ENCODE assay signal across 15 mouse cellular contexts in genomic region chr17:12048695-12049490, GRCm38 (mm10).
DNase-seq lines count a peak whose midpoint lies in the region; ATAC-seq and TF ChIP-seq lines count a peak whose summit lies in the region.
"Had no signal": no experiment of that assay in that cellular context is flagged by ENCODE, and none has a peak within 500 bp of the region (broad histone marks: within the 10 kb centered on the region; RNA-seq: fewer than 3 reads in every experiment).

No protein-coding gene starts in this region.

- peaks cover 7% of the 10 kb centered on the region for H3K4me1 ChIP-seq in embryonic facial prominence, embryonic 14.5 days (ENCODE audit: control insufficient read depth, insufficient read depth, low read length)
- peaks cover 22% of the 10 kb centered on the region for H3K4me1 ChIP-seq in embryonic facial prominence, embryonic 10.5 days
- H3K4me1 ChIP-seq in liver, embryonic 16.5 days (ENCODE audit: control insufficient read depth, low read depth, low read length), result no peaks in the 10 kb centered on the region; the same call in 1 of the 2 replicates
- no peaks in the 10 kb centered on the region for H3K4me1 ChIP-seq in liver, postnatal 0 days (ENCODE audit: insufficient read depth)
- H3K4me1 ChIP-seq in hindbrain, embryonic 16.5 days (ENCODE audit: control insufficient read depth, insufficient read depth, low read depth, low read length), result peaks cover 4% of the 10 kb centered on the region

- 67% methylated on average over 9 of the region's 9 CpGs for WGBS in embryonic facial prominence, embryonic 14.5 days
- 76% methylated on average over 9 of the region's 9 CpGs for WGBS in embryonic facial prominence, embryonic 10.5 days
- WGBS in liver, embryonic 16.5 days (ENCODE audit: insufficient replicate concordance), result 57% methylated on average over 9 of the region's 9 CpGs
- WGBS in liver, postnatal 0 days (ENCODE audit: insufficient replicate concordance), result 67% methylated on average over 9 of the region's 9 CpGs
- WGBS in hindbrain, embryonic 16.5 days, result 65% methylated on average over 9 of the region's 9 CpGs

- TF ChIP-seq EP300 in liver, postnatal 0 days (IDR thresholded peaks at IDR 0.05; ENCODE audit: low read depth), result no peak

- H3K36me3 ChIP-seq in embryonic facial prominence, embryonic 14.5 days (ENCODE audit: control insufficient read depth, insufficient read depth, low read length), result no peaks in the 10 kb centered on the region
- no peaks in the 10 kb centered on the region for H3K36me3 ChIP-seq in embryonic facial prominence, embryonic 10.5 days (replicated peaks)
- no peaks in the 10 kb centered on the region for H3K36me3 ChIP-seq in liver, embryonic 16.5 days (ENCODE audit: control insufficient read depth, insufficient read depth)
- no peaks in the 10 kb centered on the region for H3K36me3 ChIP-seq in liver, postnatal 0 days (replicated peaks; ENCODE audit: insufficient read depth, low read length)
- no peaks in the 10 kb centered on the region for H3K36me3 ChIP-seq in hindbrain, embryonic 16.5 days (ENCODE audit: control insufficient read depth, insufficient read depth, low read length)
- H3K36me3 ChIP-seq: liver, embryonic 15.5 days; neural tube, embryonic 15.5 days had no signal

- H3K4me3 ChIP-seq in embryonic facial prominence, embryonic 14.5 days (ENCODE audit: low read depth, low read length), result no peak overlapping the region
- H3K4me3 ChIP-seq in embryonic facial prominence, embryonic 10.5 days, result no peak overlapping the region
- H3K4me3 ChIP-seq in liver, embryonic 16.5 days (ENCODE audit: low read depth, low read length), result no peak overlapping the region
- no peak overlapping the region for H3K4me3 ChIP-seq in liver, postnatal 0 days (ENCODE audit: low read depth, low read length)
- no peak overlapping the region for H3K4me3 ChIP-seq in hindbrain, embryonic 16.5 days (ENCODE audit: low read length)
- H3K4me3 ChIP-seq: liver, embryonic 15.5 days; neural tube, embryonic 15.5 days had no signal

- no peak for TF ChIP-seq CTCF in liver, postnatal 0 days (IDR thresholded peaks at IDR 0.05; ENCODE audit: low read depth)

- H3K27me3 ChIP-seq in embryonic facial prominence, embryonic 14.5 days (replicated peaks; ENCODE audit: control insufficient read depth, insufficient read depth, low read length), result no peaks in the 10 kb centered on the region
- H3K27me3 ChIP-seq in embryonic facial prominence, embryonic 10.5 days (replicated peaks; ENCODE audit: low read depth, poor library complexity, severe bottlenecking), result peaks cover 17% of the 10 kb centered on the region
- H3K27me3 ChIP-seq in liver, embryonic 16.5 days (ENCODE audit: control insufficient read depth, insufficient read depth, low read depth, low read length), result peaks cover 9% of the 10 kb centered on the region
- peaks cover 11% of the 10 kb centered on the region for H3K27me3 ChIP-seq in liver, postnatal 0 days (ENCODE audit: insufficient read depth, low read length)
- H3K27me3 ChIP-seq in hindbrain, embryonic 16.5 days (replicated peaks; ENCODE audit: control insufficient read depth, insufficient read depth, low read length), result no peaks in the 10 kb centered on the region
- H3K27me3 ChIP-seq: neural tube, embryonic 15.5 days had no signal

- H3K9ac ChIP-seq in embryonic facial prominence, embryonic 14.5 days (ENCODE audit: low read depth, low read length), result no peak overlapping the region
- no peak overlapping the region for H3K9ac ChIP-seq in liver, embryonic 16.5 days (ENCODE audit: low read depth, low read length)
- no peak overlapping the region for H3K9ac ChIP-seq in liver, postnatal 0 days (replicated peaks)
- H3K9ac ChIP-seq in hindbrain, embryonic 16.5 days (ENCODE audit: low read depth, low read length), result no peak overlapping the region
- H3K9ac ChIP-seq: liver, embryonic 15.5 days; neural tube, embryonic 15.5 days had no signal

- H3K9me3 ChIP-seq in embryonic facial prominence, embryonic 14.5 days (ENCODE audit: control insufficient read depth, low read length), result no peaks in the 10 kb centered on the region
- no peaks in the 10 kb centered on the region for H3K9me3 ChIP-seq in embryonic facial prominence, embryonic 10.5 days
- H3K9me3 ChIP-seq in liver, embryonic 16.5 days (replicated peaks; ENCODE audit: control insufficient read depth, low read length), result no peaks in the 10 kb centered on the region
- H3K9me3 ChIP-seq in liver, postnatal 0 days (ENCODE audit: low read length), result no peaks in the 10 kb centered on the region
- no peaks in the 10 kb centered on the region for H3K9me3 ChIP-seq in hindbrain, embryonic 16.5 days (ENCODE audit: control insufficient read depth, low read length)
- H3K9me3 ChIP-seq: liver, embryonic 15.5 days; neural tube, embryonic 15.5 days had no signal

- no peak for ATAC-seq in embryonic facial prominence, embryonic 14.5 days (ENCODE audit: low read depth)
- 0 out of 2 replicates have a peak, but pooled peaks have one; percentile 32 for ATAC-seq in liver, embryonic 16.5 days (ENCODE audit: low read depth)
- no peak for ATAC-seq in liver, postnatal 0 days
- ATAC-seq in megakaryocyte-erythroid progenitor cell, adult 5-6 weeks (replicated peaks; ENCODE audit: low FRiP score, low TSS enrichment, poor library complexity, severe bottlenecking), result peak; percentile 90
- ATAC-seq in hindbrain, embryonic 16.5 days, result no peak

- H3K27ac ChIP-seq in embryonic facial prominence, embryonic 14.5 days (replicated peaks; ENCODE audit: low read depth, low read length), result no peak overlapping the region
- H3K27ac ChIP-seq in embryonic facial prominence, embryonic 10.5 days (replicated peaks), result no peak overlapping the region
- no peak overlapping the region for H3K27ac ChIP-seq in liver, embryonic 16.5 days (ENCODE audit: low read length)
- H3K27ac ChIP-seq in liver, postnatal 0 days (ENCODE audit: low read depth), result no peak overlapping the region
- no peak overlapping the region for H3K27ac ChIP-seq in hindbrain, embryonic 16.5 days (ENCODE audit: low read depth, low read length)
- H3K27ac ChIP-seq: liver, embryonic 15.5 days; macrophage; neural tube, embryonic 15.5 days had no signal

- H3K4me2 ChIP-seq in embryonic facial prominence, embryonic 14.5 days (ENCODE audit: low read depth, low read length), result no peak overlapping the region
- no peak overlapping the region for H3K4me2 ChIP-seq in liver, embryonic 16.5 days (ENCODE audit: low read depth, low read length)
- no peak overlapping the region for H3K4me2 ChIP-seq in liver, postnatal 0 days (ENCODE audit: low read depth, low read length)
- H3K4me2 ChIP-seq in hindbrain, embryonic 16.5 days (ENCODE audit: low read length), result no peak overlapping the region
- H3K4me2 ChIP-seq: liver, embryonic 15.5 days; neural tube, embryonic 15.5 days had no signal

- peak; percentile 48 for DNase-seq in embryonic facial prominence, embryonic 14.5 days (ENCODE audit: low spot score)
- no peak for DNase-seq in embryonic facial prominence, embryonic 10.5 days (ENCODE audit: low spot score)
- DNase-seq in liver, postnatal 0 days, result no peak
- DNase-seq in adrenal gland, adult 2 months, result peak; percentile 91
- no peak for DNase-seq in left cerebral cortex, adult 8-10 months (ENCODE audit: low spot score in 2 of 2)
- DNase-seq: cerebellum, adult 8-10 months; kidney, adult 11 months; kidney, postnatal 14 days; thymus, adult 18-20 months had no signal

Comparison
In these comparisons a context has a peak if more than half of its experiments do, and no peak if none do; other contexts are left out.
1. ATAC-seq: peak in liver, embryonic 16.5 days (single experiment) and megakaryocyte-erythroid progenitor cell, adult 5-6 weeks (single experiment); none in embryonic facial prominence, embryonic 14.5 days (single experiment), liver, postnatal 0 days (single experiment) and hindbrain, embryonic 16.5 days (single experiment).
2. DNase-seq: peak in embryonic facial prominence, embryonic 14.5 days (single experiment) and adrenal gland, adult 2 months (single experiment); none in embryonic facial prominence, embryonic 10.5 days (single experiment), liver, postnatal 0 days (single experiment) and left cerebral cortex, adult 8-10 months (0 of 2).